Mouse (Mus musculus) ES-E14 (cell line): ENCODE data around the gene Lyrm7. TPM values are rescaled to one million over a fixed set of nuclear protein-coding genes. Genes with fewer than 3 reads are reported as not detected.
A peak's percentile ranks its signal among the peaks of the same experiment; 100 is the strongest.

Source experiments
- DNase-seq: peaks from one replicate; pipeline ENCODE4 v3.0.0-alpha.2; 2013; ENCODE audit warnings: low read depth, low spot score
- H3K27ac ChIP-seq: 2 replicates; pipeline ENCODE4 v1.5.1; 2012; ENCODE audit warnings: low read depth, mild to moderate bottlenecking, low read length, moderate library complexity, mixed read lengths; ENCODE audit not compliant: poor library complexity, insufficient read depth, severe bottlenecking
- H3K36me3 ChIP-seq: 2 replicates; pipeline ENCODE4 v1.6.1; 2012; ENCODE audit warnings: mild to moderate bottlenecking, low read length, moderate library complexity, mixed read lengths; ENCODE audit not compliant: control insufficient read depth, poor library complexity, insufficient read depth, severe bottlenecking
- H3K4me1 ChIP-seq, 2 experiments: fragments of 150-350 bp in 1 of 2; sonication (generic) in 1 of 2; 2 replicates each; pipeline ENCODE4 v1.6.1; 2012; ENCODE audit warnings: low read length in 2 of 2, mild to moderate bottlenecking in 1 of 2, mixed read lengths in 1 of 2; ENCODE audit not compliant: control insufficient read depth in 2 of 2, insufficient read depth in 2 of 2, poor library complexity in 1 of 2
- H3K4me3 ChIP-seq, 2 experiments: fragments of 150-350 bp in 1 of 2; sonication (generic) in 1 of 2; 2 replicates each; pipeline ENCODE4 v1.5.1; 2012; ENCODE audit warnings: low read length in 2 of 2, low read depth in 1 of 2, mild to moderate bottlenecking in 1 of 2, mixed read lengths in 1 of 2; ENCODE audit not compliant: insufficient read depth in 1 of 2, poor library complexity in 1 of 2, severe bottlenecking in 1 of 2
- H3K9ac ChIP-seq: 2 replicates; pipeline ENCODE4 v1.6.1; 2012; ENCODE audit warnings: low read depth, mild to moderate bottlenecking, low read length, mixed read lengths; ENCODE audit not compliant: poor library complexity, insufficient read depth, severe bottlenecking
- H3K9me3 ChIP-seq: fragments of 150-350 bp; sonication (generic); 2 replicates; pipeline ENCODE4 v1.6.1; 2012; ENCODE audit warnings: low read depth, mild to moderate bottlenecking, low read length; ENCODE audit not compliant: control insufficient read depth, insufficient read depth
- CHD2 ChIP-seq: IDR thresholded peaks from 2 replicates; pipeline ENCODE4 v1.6.1; 2014; ENCODE audit warnings: mild to moderate bottlenecking, low read depth, low read length, inconsistent platforms
- HCFC1 ChIP-seq: IDR thresholded peaks from 2 replicates; pipeline ENCODE4 v1.6.1; 2012; ENCODE audit warnings: low read length, inconsistent platforms, borderline replicate concordance; ENCODE audit not compliant: insufficient read depth
- MAFK ChIP-seq: IDR thresholded peaks from 2 replicates; pipeline ENCODE4 v1.6.1; 2014; ENCODE audit warnings: mild to moderate bottlenecking, low read depth, low read length, inconsistent platforms; ENCODE audit not compliant: insufficient read depth
- ZC3H11A ChIP-seq: IDR thresholded peaks from 2 replicates; pipeline ENCODE4 v1.6.1; 2012; ENCODE audit warnings: low read depth, mild to moderate bottlenecking, inconsistent platforms, low read length, borderline replicate concordance
- ZNF384 ChIP-seq: IDR thresholded peaks from 2 replicates; pipeline ENCODE4 v1.6.1; 2012; ENCODE audit warnings: low read depth, low read length, inconsistent platforms
- in situ Hi-C, 2 experiments: fragments of 600-800 bp; cut with MboI; formaldehyde crosslinking; loops; one replicate each; pipeline ENCODE4 v1.15.1; 2025; ENCODE audit warnings: low sequenced_read_pairs in 2 of 2, inconsistent platforms in 1 of 2; ENCODE audit not compliant: unreplicated experiment in 2 of 2
- total RNA-seq: library from RNA; depleted of rRNA; stranded (reverse); fragments of 300-350 nt; gene quantifications from 2 replicates; pipeline ENCODE4 v1.2.3, GENCODE M21; 2012

The Lyrm7 gene
- total RNA-seq, 1 experiment: 0.98 TPM

DNA sequence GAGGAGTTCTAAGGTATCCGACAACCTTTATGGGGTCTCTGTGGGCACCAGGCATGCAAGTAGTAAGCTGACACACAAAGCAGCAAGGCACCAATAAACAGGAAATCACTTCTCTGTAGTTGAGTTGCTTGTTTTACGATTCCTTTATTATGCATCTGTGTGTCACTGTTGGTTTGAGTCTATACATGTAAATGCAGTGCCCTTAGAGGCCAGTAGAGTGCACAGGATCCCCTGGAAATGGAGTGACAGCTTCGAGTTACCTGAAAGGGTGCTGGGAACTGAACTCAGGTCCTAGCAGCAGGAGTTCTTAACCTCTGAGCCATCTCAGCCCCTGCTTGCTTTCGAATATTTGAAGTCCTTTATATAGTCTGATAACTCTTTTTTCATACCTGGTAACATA, 21.0 kb downstream of the Lyrm7 start:
- H3K4me1 ChIP-seq: peaks cover under 1 to 4% of the 10 kb centered on the region in 2 experiments; a peak in 2 of 4 replicates
- no peak overlapping the region for H3K4me3 ChIP-seq
- H3K36me3 ChIP-seq: no peaks in the 10 kb centered on the region; the same call in 1 of the 2 replicates
- H3K27ac ChIP-seq: no peak overlapping the region
- no peak overlapping the region for H3K9ac ChIP-seq
- in situ Hi-C loops: no loop called here
- no peak for TF ChIP-seq HCFC1
- TF ChIP-seq MAFK: no peak
- TF ChIP-seq ZC3H11A: no peak
- no peak for TF ChIP-seq ZNF384
- no peak for TF ChIP-seq CHD2
- no peak for DNase-seq
- H3K9me3 ChIP-seq: no peaks in the 10 kb centered on the region

DNA sequence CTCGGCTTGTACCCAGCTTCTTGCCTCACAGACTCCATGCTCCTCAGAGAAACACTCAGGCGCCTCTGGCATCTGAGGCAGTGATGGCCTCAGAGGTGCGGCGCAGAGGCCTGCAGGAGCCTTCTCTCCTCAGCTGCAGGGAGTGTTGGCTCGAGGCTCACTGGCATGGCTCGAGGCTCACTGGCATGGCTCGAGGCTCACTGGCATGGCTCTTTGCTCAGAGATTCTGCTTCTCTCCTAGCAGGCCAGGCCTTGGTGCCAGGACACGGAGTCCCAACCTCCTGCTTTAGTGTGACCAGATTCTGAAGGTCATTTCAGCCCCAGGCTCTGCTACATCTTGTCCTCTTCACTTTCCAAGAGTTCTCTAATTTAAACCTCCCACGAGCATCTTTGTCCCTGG, 24.6 kb downstream of the Lyrm7 start:
- no peaks in the 10 kb centered on the region for H3K9me3 ChIP-seq
- no peak overlapping the region for H3K9ac ChIP-seq
- DNase-seq: no peak
- no peaks in the 10 kb centered on the region; the same call in 1 of the 2 replicates for H3K36me3 ChIP-seq
- H3K4me1 ChIP-seq: no peaks in the 10 kb centered on the region
- TF ChIP-seq CHD2 (no peak), ZNF384 (no peak), ZC3H11A (no peak), HCFC1 (no peak), MAFK (no peak)
- in situ Hi-C loops: no loop called here
- H3K4me3 ChIP-seq: no peak overlapping the region
- H3K27ac ChIP-seq: no peak overlapping the region

DNA sequence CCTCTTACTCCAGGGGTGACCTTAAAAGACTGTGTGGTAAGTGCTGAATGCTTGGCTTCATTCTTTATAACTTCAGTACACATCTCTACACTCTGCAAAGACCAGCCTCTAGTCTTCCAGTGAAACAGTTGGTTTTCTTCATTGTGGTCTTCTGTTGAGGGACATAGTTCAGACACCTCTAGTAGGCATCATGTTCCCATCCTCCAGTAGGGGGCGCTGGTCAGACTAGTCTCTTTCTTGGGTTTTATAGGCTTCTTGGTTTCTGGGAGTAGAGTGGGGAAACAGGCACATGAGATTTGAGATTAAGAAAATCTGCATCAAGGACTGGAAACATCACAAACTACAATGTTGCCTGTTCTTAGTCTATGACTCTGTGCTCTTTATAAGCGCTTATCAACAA, 26.1 kb downstream of the Lyrm7 start:
- DNase-seq: peak; percentile 84
- TF ChIP-seq CHD2 (no peak), ZC3H11A (no peak), ZNF384 (no peak), MAFK (no peak), HCFC1 (no peak)
- in situ Hi-C loops: no loop called here

DNA sequence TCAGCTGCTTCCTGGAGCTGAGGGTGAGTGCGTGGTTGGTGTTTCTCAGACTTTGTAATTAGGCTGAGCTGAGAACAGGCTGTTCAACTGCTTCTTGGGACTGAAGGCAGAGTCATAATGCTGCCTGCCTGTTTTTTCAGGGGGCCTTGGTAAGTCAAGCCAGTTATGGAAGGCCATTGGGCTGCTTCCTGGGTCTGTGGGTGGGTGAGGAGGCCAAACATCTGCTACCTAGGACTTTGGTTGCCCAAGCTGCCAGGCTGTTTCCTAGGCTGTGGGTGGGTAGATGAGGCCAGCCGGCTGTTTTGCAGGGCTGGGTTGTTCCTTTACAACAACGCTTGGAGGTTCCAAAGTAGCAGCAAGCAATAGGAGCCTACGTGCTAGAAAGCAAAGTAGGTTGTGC, 26.9 kb downstream of the Lyrm7 start:
- no peaks in the 10 kb centered on the region for H3K4me1 ChIP-seq
- H3K27ac ChIP-seq: no peak overlapping the region
- in situ Hi-C loops: no loop called here
- no peaks in the 10 kb centered on the region for H3K36me3 ChIP-seq
- TF ChIP-seq HCFC1: no peak
- no peak for TF ChIP-seq ZNF384
- no peak for TF ChIP-seq CHD2
- TF ChIP-seq ZC3H11A: no peak
- TF ChIP-seq MAFK: no peak
- H3K4me3 ChIP-seq: no peak overlapping the region
- no peaks in the 10 kb centered on the region for H3K9me3 ChIP-seq
- no peak overlapping the region for H3K9ac ChIP-seq
- no peak for DNase-seq

More for the DNA sequence above, 26.1 kb downstream of the Lyrm7 start:
- H3K27ac ChIP-seq: no peak overlapping the region
- no peak overlapping the region for H3K4me3 ChIP-seq
- no peak overlapping the region for H3K9ac ChIP-seq
- no peaks in the 10 kb centered on the region for H3K9me3 ChIP-seq
- H3K36me3 ChIP-seq: no peaks in the 10 kb centered on the region
- H3K4me1 ChIP-seq: no peaks in the 10 kb centered on the region

DNA sequence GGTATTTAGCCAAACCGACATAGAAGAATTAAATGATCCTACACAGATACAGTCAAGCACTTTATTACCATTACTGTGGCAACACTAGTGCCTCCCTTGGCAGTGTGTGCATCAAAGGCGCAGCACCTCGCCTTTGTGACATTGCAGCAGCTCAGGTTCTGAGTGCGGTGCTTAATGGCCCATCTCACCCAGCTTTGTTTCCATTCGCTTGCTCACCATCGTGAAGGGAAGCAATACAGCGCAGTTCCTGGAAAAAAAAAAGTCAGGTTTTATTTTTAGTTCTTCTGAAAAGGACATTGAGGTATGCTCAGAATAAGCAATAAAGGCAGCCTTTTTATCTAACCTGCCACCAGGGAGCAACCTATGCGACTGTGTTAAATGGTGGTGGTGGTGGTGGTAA, 33.9 kb downstream of the Lyrm7 start:
- in situ Hi-C loops: no loop called here
- DNase-seq: no peak
- no peaks in the 10 kb centered on the region for H3K9me3 ChIP-seq
- no peak overlapping the region for H3K27ac ChIP-seq
- no peaks in the 10 kb centered on the region for H3K4me1 ChIP-seq
- no peak for TF ChIP-seq HCFC1
- no peak for TF ChIP-seq ZC3H11A
- TF ChIP-seq CHD2: no peak
- no peak for TF ChIP-seq MAFK
- no peak for TF ChIP-seq ZNF384
- H3K36me3 ChIP-seq: no peaks in the 10 kb centered on the region
- no peak overlapping the region for H3K4me3 ChIP-seq
- no peak overlapping the region for H3K9ac ChIP-seq
